Mouse (Mus musculus) stomach, embryonic 16.5 days (tissue): ENCODE data around the gene Esrrb. TPM values are rescaled to one million over a fixed set of nuclear protein-coding genes. Genes with fewer than 3 reads are reported as not detected.

Experiments
- ATAC-seq: fragments of 200-750 bp; cut with Nextera tagmentation; 2 replicates; pipeline ENCODE4 v1.8.0; 2017; ENCODE audit warnings: moderate number of reproducible peaks, moderate TSS enrichment; ENCODE audit not compliant: insufficient read depth, low FRiP score
- H3K27ac ChIP-seq: fragments of 300-500 bp; sonication (generic); 2 replicates; pipeline ENCODE4 v1.5.1; 2014; ENCODE audit warnings: low read length
- H3K27me3 ChIP-seq: fragments of 300-500 bp; sonication (generic); 2 replicates; pipeline ENCODE4 v1.6.1; 2014; ENCODE audit warnings: low read length, control low read depth, mixed read lengths; ENCODE audit not compliant: control insufficient read depth, insufficient read depth
- H3K36me3 ChIP-seq: fragments of 300-500 bp; sonication (generic); 2 replicates; pipeline ENCODE4 v1.6.1; 2014; ENCODE audit warnings: low read length; ENCODE audit not compliant: control insufficient read depth, insufficient read depth
- H3K4me1 ChIP-seq: fragments of 300-500 bp; sonication (generic); 2 replicates; pipeline ENCODE4 v1.6.1; 2014; ENCODE audit warnings: low read length, control low read depth, mixed read lengths; ENCODE audit not compliant: control insufficient read depth, insufficient read depth
- H3K4me2 ChIP-seq: fragments of 300-500 bp; sonication (generic); 2 replicates; pipeline ENCODE4 v1.6.1; 2014; ENCODE audit warnings: low read depth, low read length, mixed read lengths
- H3K4me3 ChIP-seq: fragments of 300-500 bp; sonication (generic); replicated peaks from 2 replicates; pipeline ENCODE4 v1.5.1; 2014; ENCODE audit warnings: mild to moderate bottlenecking, low read length
- H3K9ac ChIP-seq: fragments of 300-500 bp; sonication (generic); 2 replicates; pipeline ENCODE4 v1.6.1; 2014; ENCODE audit warnings: low read length
- H3K9me3 ChIP-seq: fragments of 300-500 bp; sonication (generic); replicated peaks from 2 replicates; pipeline ENCODE4 v1.6.1; 2016; ENCODE audit warnings: low read length, control low read depth; ENCODE audit not compliant: control insufficient read depth
- WGBS: fragments of 180-500 bp; shearing (Covaris S2); extraction: QIAGEN DNeasy Blood & Tissue Kit; methylation state at CpG from one replicate; pipeline ENCODE4 v1.1.7; 2014; 5-methylcytosine and 5-hydroxymethylcytosine counted together
- polyA plus RNA-seq: library from polyadenylated mRNA; unstranded; fragments of >200 nt; fragmentation: Nextera tagmentation; extraction: Ambion mirVana; gene quantifications from 2 replicates; pipeline ENCODE4 v1.2.1, GENCODE M21; 2015

Gene Esrrb
- polyA plus RNA-seq, 1 experiment from 2014 or later = 0.26 TPM

- no peaks in the 10 kb centered on the region for H3K4me1 ChIP-seq
- H3K9me3 ChIP-seq = no peaks in the 10 kb centered on the region
- no peak overlapping the region for H3K9ac ChIP-seq
- H3K4me3 ChIP-seq = no peak overlapping the region
- WGBS = 41% methylated on average over 5 of the region's 5 CpGs
- no peak for ATAC-seq
- H3K27ac ChIP-seq = no peak overlapping the region
- H3K27me3 ChIP-seq = no peaks in the 10 kb centered on the region; the same call in 1 of the 2 replicates
- H3K36me3 ChIP-seq = no peaks in the 10 kb centered on the region
- H3K4me2 ChIP-seq = no peak overlapping the region
These were observed 155.7 kb downstream of the Esrrb start for GRCm38 (mm10) chr12:86516602-86517001.

DNA sequence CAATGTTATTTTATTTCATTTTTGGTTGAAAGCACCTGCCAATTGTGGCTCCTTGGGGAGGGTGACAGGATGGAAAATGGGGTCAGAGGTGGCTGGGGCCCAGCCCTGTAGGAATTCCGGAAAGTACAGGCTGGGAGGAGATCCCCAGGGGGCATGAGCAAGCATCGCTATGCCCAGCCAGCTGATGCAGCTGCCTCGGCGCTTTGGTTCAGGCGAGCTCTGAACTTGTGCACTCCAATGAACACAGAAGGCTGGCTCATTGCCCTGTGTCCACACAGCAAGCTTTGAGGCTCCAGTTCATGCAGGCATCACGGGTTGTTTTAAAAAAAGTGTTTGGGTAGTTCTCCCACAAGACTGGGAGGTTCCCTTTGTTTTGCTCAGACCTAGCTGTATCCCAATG is 156.8 kb downstream of the Esrrb start:
- Histone ChIP-seq H3K9me3 (no peaks in the 10 kb centered on the region), H3K9ac (no peak overlapping the region), H3K27me3 (no peaks in the 10 kb centered on the region; the same call in 1 of the 2 replicates), H3K4me2 (no peak overlapping the region), H3K4me3 (no peak overlapping the region), H3K36me3 (no peaks in the 10 kb centered on the region), H3K27ac (no peak overlapping the region), H3K4me1 (no peaks in the 10 kb centered on the region)
- no peak for ATAC-seq
- 52% methylated on average over 6 of the region's 6 CpGs for WGBS

- Histone ChIP-seq H3K4me3 (no peak overlapping the region), H3K9me3 (no peaks in the 10 kb centered on the region), H3K36me3 (no peaks in the 10 kb centered on the region), H3K4me2 (no peak overlapping the region), H3K27ac (no peak overlapping the region), H3K4me1 (no peaks in the 10 kb centered on the region), H3K27me3 (no peaks in the 10 kb centered on the region; the same call in 1 of the 2 replicates), H3K9ac (no peak overlapping the region)
- ATAC-seq = no peak
- WGBS = 24% methylated on average over 18 of the region's 18 CpGs
These were observed 157.8 kb downstream of the Esrrb start for GRCm38 (mm10) chr12:86518746-86519145.

GRCm38 (mm10) chr12:86534283-86534682 is 173.4 kb downstream of the Esrrb start:
- WGBS = 52% methylated on average over 2 of the region's 2 CpGs
- H3K4me1 ChIP-seq = no peaks in the 10 kb centered on the region
- H3K4me3 ChIP-seq = no peak overlapping the region
- no peak overlapping the region for H3K4me2 ChIP-seq
- no peaks in the 10 kb centered on the region for H3K9me3 ChIP-seq
- no peak overlapping the region for H3K27ac ChIP-seq
- no peak for ATAC-seq
- H3K27me3 ChIP-seq = no peaks in the 10 kb centered on the region
- H3K9ac ChIP-seq = no peak overlapping the region
- no peaks in the 10 kb centered on the region for H3K36me3 ChIP-seq

GRCm38 (mm10) chr12:86537799-86538198 is 176.9 kb downstream of the Esrrb start:
- no peak for ATAC-seq
- no peak overlapping the region for H3K4me3 ChIP-seq

GRCm38 (mm10) chr12:86538711-86539110 is 177.8 kb downstream of the Esrrb start:
- no peaks in the 10 kb centered on the region for H3K4me1 ChIP-seq
- H3K27ac ChIP-seq = no peak overlapping the region
- ATAC-seq = no peak
- H3K9ac ChIP-seq = no peak overlapping the region
- no peaks in the 10 kb centered on the region for H3K36me3 ChIP-seq
- H3K27me3 ChIP-seq = no peaks in the 10 kb centered on the region
- H3K4me2 ChIP-seq = no peak overlapping the region
- H3K4me3 ChIP-seq = no peak overlapping the region
- 63% methylated on average over 4 of the region's 4 CpGs for WGBS
- H3K9me3 ChIP-seq = no peaks in the 10 kb centered on the region

More at GRCm38 (mm10) chr12:86537799-86538198, 176.9 kb downstream of the Esrrb start:
- no peak overlapping the region for H3K4me2 ChIP-seq
- no peaks in the 10 kb centered on the region for H3K36me3 ChIP-seq
- no peak overlapping the region for H3K27ac ChIP-seq
- H3K9ac ChIP-seq = no peak overlapping the region
- H3K9me3 ChIP-seq = no peaks in the 10 kb centered on the region
- H3K4me1 ChIP-seq = no peaks in the 10 kb centered on the region
- no peaks in the 10 kb centered on the region for H3K27me3 ChIP-seq

DNA sequence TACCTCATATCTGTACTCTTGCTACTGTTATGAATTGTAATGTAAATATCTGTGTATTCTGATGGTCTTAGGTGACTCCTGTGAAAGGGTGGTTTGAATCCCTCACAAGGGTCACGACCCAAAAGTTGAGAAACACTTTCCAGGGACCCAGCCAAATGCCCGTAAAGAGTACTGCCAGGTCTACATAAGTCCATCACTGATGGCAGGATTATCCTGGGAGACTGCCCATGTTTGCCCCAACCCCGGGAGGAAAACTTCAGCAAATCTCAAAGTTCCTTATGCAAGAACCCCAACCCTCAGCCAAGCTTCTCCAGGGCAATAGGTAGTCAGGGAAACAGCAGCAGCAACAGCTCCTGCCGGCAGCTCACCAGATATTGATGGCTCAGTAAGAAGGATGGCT is 178.6 kb downstream of the Esrrb start:
- H3K4me1 ChIP-seq = no peaks in the 10 kb centered on the region
- H3K4me3 ChIP-seq = no peak overlapping the region
- no peaks in the 10 kb centered on the region for H3K36me3 ChIP-seq
- WGBS = 63% methylated on average over 4 of the region's 4 CpGs
- no peaks in the 10 kb centered on the region for H3K27me3 ChIP-seq
- no peaks in the 10 kb centered on the region for H3K9me3 ChIP-seq
- H3K4me2 ChIP-seq = no peak overlapping the region
- H3K27ac ChIP-seq = no peak overlapping the region
- ATAC-seq = no peak
- H3K9ac ChIP-seq = no peak overlapping the region

- Histone ChIP-seq H3K4me2 (no peak overlapping the region), H3K27ac (no peak overlapping the region), H3K9me3 (no peaks in the 10 kb centered on the region), H3K4me1 (no peaks in the 10 kb centered on the region), H3K9ac (no peak overlapping the region), H3K4me3 (no peak overlapping the region), H3K36me3 (no peaks in the 10 kb centered on the region), H3K27me3 (no peaks in the 10 kb centered on the region)
- WGBS = 19% methylated on average over 8 of the region's 8 CpGs
- no peak for ATAC-seq
These were observed 186.9 kb downstream of the Esrrb start for GRCm38 (mm10) chr12:86547808-86548207.

GRCm38 (mm10) chr12:86553037-86553436 is 192.1 kb downstream of the Esrrb start:
- Histone ChIP-seq H3K27ac (no peak overlapping the region), H3K4me2 (no peak overlapping the region), H3K4me1 (no peaks in the 10 kb centered on the region), H3K9me3 (no peaks in the 10 kb centered on the region), H3K4me3 (no peak overlapping the region), H3K27me3 (no peaks in the 10 kb centered on the region), H3K36me3 (no peaks in the 10 kb centered on the region), H3K9ac (no peak overlapping the region)
- 35% methylated on average over 10 of the region's 10 CpGs for WGBS
- no peak for ATAC-seq
